Mouse (Mus musculus) hindbrain, embryonic 12.5 days (tissue): ENCODE measurements at regions not wholly inside any gene's neighbourhood (a gene's known extent, or its start where the extent isn't known, plus 50 kb on each side); places are given as distances from the start of the nearest gene placed in this dataset.
"Not testable (repeated sequence)": the region's sequence is repeated elsewhere in the genome, so short reads cannot be mapped to it uniquely, and the experiment has no call there.

Experiments used
- ATAC-seq: fragments of 200-750 bp; cut with Nextera tagmentation; 2 replicates; pipeline ENCODE4 v1.8.0; 2017; ENCODE audit warnings: moderate TSS enrichment; ENCODE audit not compliant: low FRiP score
- H3K27ac ChIP-seq: fragments of 300-500 bp; sonication (generic); 2 replicates; pipeline ENCODE4 v1.5.1; 2016; ENCODE audit warnings: mild to moderate bottlenecking
- H3K27me3 ChIP-seq: fragments of 300-500 bp; sonication (generic); 2 replicates; pipeline ENCODE4 v1.6.1; 2016; ENCODE audit warnings: mild to moderate bottlenecking
- H3K36me3 ChIP-seq: fragments of 300-500 bp; sonication (generic); 2 replicates; pipeline ENCODE4 v1.6.1; 2016; ENCODE audit warnings: mild to moderate bottlenecking
- H3K4me1 ChIP-seq: fragments of 300-500 bp; sonication (generic); 2 replicates; pipeline ENCODE4 v1.6.1; 2016
- H3K4me2 ChIP-seq: fragments of 300-500 bp; sonication (generic); replicated peaks from 2 replicates; pipeline ENCODE4 v1.6.1; 2016; ENCODE audit warnings: mild to moderate bottlenecking
- H3K4me3 ChIP-seq: fragments of 300-500 bp; sonication (generic); 2 replicates; pipeline ENCODE4 v1.5.1; 2016; ENCODE audit warnings: mild to moderate bottlenecking
- H3K9ac ChIP-seq: fragments of 300-500 bp; sonication (generic); 2 replicates; pipeline ENCODE4 v1.6.1; 2016; ENCODE audit warnings: mild to moderate bottlenecking, moderate library complexity
- H3K9me3 ChIP-seq: fragments of 300-500 bp; sonication (generic); replicated peaks from 2 replicates; pipeline ENCODE4 v1.6.1; 2016; ENCODE audit warnings: mild to moderate bottlenecking
- WGBS: fragments of 180-500 bp; shearing (Covaris S2); methylation state at CpG from one replicate; pipeline ENCODE4 v1.1.7; 2016; 5-methylcytosine and 5-hydroxymethylcytosine counted together

- ATAC-seq, H3K9ac ChIP-seq, H3K36me3 ChIP-seq, H3K4me1 ChIP-seq, H3K4me2 ChIP-seq, H3K4me3 ChIP-seq, H3K27ac ChIP-seq, H3K27me3 ChIP-seq: not testable (repeated sequence)
- WGBS: 84% methylated on average over 2 of the region's 2 CpGs
- peaks cover 52% of the 10 kb centered on the region for H3K9me3 ChIP-seq
Observed at GRCm38 (mm10) chr10:3107955-3108354, 159.6 kb downstream of the H60c start.
